Mouse (Mus musculus) liver, embryonic 13.5 days (tissue): ENCODE data around the gene Elovl5. TPM values are rescaled to one million over a fixed set of nuclear protein-coding genes. Genes with fewer than 3 reads are reported as not detected.

ENCODE experiments used
- ATAC-seq: fragments of 200-750 bp; cut with Nextera tagmentation; 2 replicates; pipeline ENCODE4 v1.8.0; 2017; ENCODE audit warnings: low read depth, mild to moderate bottlenecking, moderate number of reproducible peaks, moderate library complexity
- DNase-seq: peaks from one replicate; pipeline ENCODE4 v3.0.0; 2022
- H3K27ac ChIP-seq: fragments of 300-500 bp; sonication (generic); 2 replicates; pipeline ENCODE4 v1.5.1; 2015; ENCODE audit warnings: moderate library complexity, mild to moderate bottlenecking, inconsistent platforms
- H3K27me3 ChIP-seq: fragments of 300-500 bp; sonication (generic); 2 replicates; pipeline ENCODE4 v1.6.1; 2015; ENCODE audit warnings: mild to moderate bottlenecking, inconsistent platforms
- H3K36me3 ChIP-seq: fragments of 300-500 bp; sonication (generic); 2 replicates; pipeline ENCODE4 v1.6.1; 2015; ENCODE audit warnings: mild to moderate bottlenecking, inconsistent platforms
- H3K4me1 ChIP-seq: fragments of 300-500 bp; sonication (generic); replicated peaks from 2 replicates; pipeline ENCODE4 v1.6.1; 2015; ENCODE audit warnings: inconsistent platforms
- H3K4me2 ChIP-seq: fragments of 300-500 bp; sonication (generic); 2 replicates; pipeline ENCODE4 v1.6.1; 2015; ENCODE audit warnings: inconsistent platforms, mild to moderate bottlenecking, moderate library complexity
- H3K4me3 ChIP-seq: fragments of 300-500 bp; sonication (generic); replicated peaks from 2 replicates; pipeline ENCODE4 v1.5.1; 2015; ENCODE audit warnings: mild to moderate bottlenecking, inconsistent platforms
- H3K9ac ChIP-seq: fragments of 300-500 bp; sonication (generic); 2 replicates; pipeline ENCODE4 v1.6.1; 2015; ENCODE audit warnings: mild to moderate bottlenecking, inconsistent platforms
- H3K9me3 ChIP-seq: fragments of 300-500 bp; sonication (generic); replicated peaks from 2 replicates; pipeline ENCODE4 v1.6.1; 2016; ENCODE audit warnings: inconsistent platforms
- WGBS: fragments of 180-500 bp; shearing (Covaris S2); methylation state at CpG from one replicate; pipeline ENCODE4 v1.1.7; 2015; ENCODE audit not compliant: insufficient replicate concordance; 5-methylcytosine and 5-hydroxymethylcytosine counted together
- polyA plus RNA-seq: library from polyadenylated mRNA; unstranded; fragments of >200 nt; fragmentation: Nextera tagmentation; extraction: Ambion mirVana; gene quantifications from 2 replicates; pipeline ENCODE4 v1.2.1, GENCODE M21; 2015

Gene Elovl5
- polyA plus RNA-seq, 1 experiment from 2014 or later, result 21.2 TPM

DNA sequence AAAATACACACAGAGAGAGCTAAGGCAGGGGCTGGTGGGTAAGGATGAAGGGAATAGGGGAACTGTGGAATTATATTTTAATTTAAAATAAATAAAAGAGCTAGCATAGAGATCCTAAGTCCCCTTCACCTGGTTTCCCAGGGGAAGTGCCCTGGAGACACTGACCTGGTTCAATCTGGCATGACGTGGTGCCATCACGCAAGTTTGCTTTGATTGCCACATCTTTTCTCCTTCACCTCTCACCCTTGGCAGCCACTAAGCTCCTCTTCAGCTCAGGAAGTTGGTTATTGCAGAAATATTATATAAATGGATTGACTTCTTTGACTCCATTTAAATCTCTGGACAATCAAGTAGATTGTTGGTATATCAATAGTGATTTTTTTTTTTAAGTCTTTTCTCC is 26.2 kb downstream of the Elovl5 start:
- ATAC-seq (no peak), DNase-seq (no peak)
- Histone ChIP-seq H3K36me3 (peaks cover 4% of the 10 kb centered on the region; the same call in 1 of the 2 replicates), H3K27me3 (no peaks in the 10 kb centered on the region), H3K4me2 (no peak overlapping the region), H3K9me3 (no peaks in the 10 kb centered on the region), H3K9ac (no peak overlapping the region), H3K27ac (no peak overlapping the region), H3K4me3 (no peak overlapping the region), H3K4me1 (peaks cover 37% of the 10 kb centered on the region)
- WGBS, result 69% methylated on average over 2 of the region's 2 CpGs

GRCm38 (mm10) chr9:77944195-77944594 is 27.0 kb downstream of the Elovl5 start:
- no peak overlapping the region for H3K4me3 ChIP-seq
- H3K36me3 ChIP-seq, result peaks cover 4% of the 10 kb centered on the region; the same call in 1 of the 2 replicates
- 71% methylated on average over 3 of the region's 3 CpGs for WGBS
- no peaks in the 10 kb centered on the region for H3K9me3 ChIP-seq
- H3K27ac ChIP-seq, result no peak overlapping the region
- ATAC-seq, result no peak
- peaks cover 36% of the 10 kb centered on the region for H3K4me1 ChIP-seq
- no peaks in the 10 kb centered on the region for H3K27me3 ChIP-seq
- DNase-seq, result no peak
- H3K9ac ChIP-seq, result no peak overlapping the region
- H3K4me2 ChIP-seq, result no peak overlapping the region

DNA sequence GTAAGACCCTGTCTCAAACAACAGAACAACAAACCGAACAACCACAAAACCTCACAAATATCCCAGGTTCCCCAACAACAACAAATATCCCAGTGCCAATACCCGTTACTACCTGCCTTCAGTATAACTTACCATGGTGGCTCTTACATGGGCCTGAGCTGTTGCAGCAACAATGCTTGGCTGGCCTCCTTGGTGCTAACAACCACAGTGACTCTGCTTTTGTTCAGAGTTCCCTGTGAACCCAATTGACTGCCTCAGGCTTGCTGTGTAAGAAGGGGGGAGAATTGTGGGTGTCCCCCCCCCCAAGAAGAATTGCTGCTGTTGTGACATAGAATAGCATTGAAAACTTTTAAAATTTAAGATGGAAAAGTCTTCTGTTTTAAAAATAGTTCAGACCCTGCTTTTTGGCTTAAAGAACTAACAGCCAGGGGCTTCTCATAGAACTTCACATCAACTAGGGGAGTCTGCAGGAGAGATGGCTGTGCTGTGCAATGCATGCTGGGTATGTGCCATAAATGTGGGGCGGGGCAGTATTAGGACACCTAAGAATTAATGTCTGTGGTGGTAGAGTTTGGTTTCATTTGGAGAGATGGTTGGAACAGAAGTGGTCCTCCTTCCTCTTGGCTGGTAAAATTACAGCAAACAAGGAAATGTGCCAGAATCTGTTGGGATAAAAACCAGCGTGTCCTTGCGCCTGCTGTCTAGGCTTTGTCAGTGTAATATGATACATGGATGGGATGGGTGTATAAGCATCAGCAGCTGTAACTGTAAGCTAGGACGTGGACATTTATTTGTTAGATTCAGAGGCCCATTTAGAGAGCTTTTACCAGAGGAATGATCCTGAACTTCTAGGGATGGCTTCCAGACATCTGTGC is 28.9 kb downstream of the Elovl5 start:
- H3K36me3 ChIP-seq, result peaks cover 4% of the 10 kb centered on the region; the same call in 1 of the 2 replicates
- no peaks in the 10 kb centered on the region for H3K9me3 ChIP-seq
- H3K4me3 ChIP-seq, result no peak overlapping the region
- no peak for DNase-seq
- H3K9ac ChIP-seq, result no peak overlapping the region
- H3K27me3 ChIP-seq, result no peaks in the 10 kb centered on the region
- whole genome bisulfite sequencing, result 75% methylated on average over 6 of the region's 6 CpGs
- no peak for ATAC-seq
- peaks cover 37% of the 10 kb centered on the region for H3K4me1 ChIP-seq
- H3K27ac ChIP-seq, result no peak overlapping the region
- no peak overlapping the region for H3K4me2 ChIP-seq

GRCm38 (mm10) chr9:77948214-77948613 is 31.1 kb downstream of the Elovl5 start:
- no peak for ATAC-seq

DNA sequence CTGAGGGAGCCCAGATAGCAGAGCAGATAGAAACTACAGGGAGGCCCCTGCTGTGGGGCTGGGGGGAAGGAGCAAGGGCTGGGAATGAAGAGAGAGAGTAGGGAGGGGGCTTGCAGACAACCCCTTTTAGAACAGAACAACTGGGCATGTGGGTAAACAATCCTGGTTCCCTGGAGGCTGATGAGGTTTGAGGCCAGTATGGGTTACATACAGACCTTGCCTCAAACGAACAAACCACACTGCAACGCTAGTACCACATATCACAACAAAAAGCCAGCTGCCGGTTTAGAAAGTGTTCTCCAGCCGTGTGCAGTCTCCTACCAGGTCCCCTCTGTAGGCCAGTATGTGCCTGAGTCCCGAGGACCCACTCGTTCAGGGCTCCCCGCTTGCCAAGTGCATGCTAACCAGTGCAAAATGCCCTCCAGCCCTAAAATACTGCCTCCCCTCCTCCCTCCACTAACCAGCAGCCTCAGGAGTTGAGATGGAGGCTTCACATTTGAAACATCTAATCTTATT is 32.6 kb downstream of the Elovl5 start:
- Histone ChIP-seq H3K4me1 (peaks cover 46% of the 10 kb centered on the region), H3K4me3 (no peak overlapping the region), H3K9me3 (no peaks in the 10 kb centered on the region), H3K27me3 (no peaks in the 10 kb centered on the region), H3K9ac (no peak overlapping the region), H3K4me2 (no peak overlapping the region), H3K36me3 (peaks cover 4% of the 10 kb centered on the region; the same call in 1 of the 2 replicates), H3K27ac (no peak overlapping the region)
- DNase-seq (no peak), ATAC-seq (no peak)
- WGBS, result 61% methylated on average over 7 of the region's 7 CpGs

More at GRCm38 (mm10) chr9:77948214-77948613, 31.1 kb downstream of the Elovl5 start:
- H3K27me3 ChIP-seq, result no peaks in the 10 kb centered on the region
- peaks cover 4% of the 10 kb centered on the region; the same call in 1 of the 2 replicates for H3K36me3 ChIP-seq
- H3K27ac ChIP-seq, result no peak overlapping the region
- no peaks in the 10 kb centered on the region for H3K9me3 ChIP-seq
- no peak overlapping the region for H3K9ac ChIP-seq
- peaks cover 37% of the 10 kb centered on the region for H3K4me1 ChIP-seq
- no peak overlapping the region for H3K4me3 ChIP-seq
- H3K4me2 ChIP-seq, result no peak overlapping the region
- WGBS, result 83% methylated on average over 2 of the region's 2 CpGs
- DNase-seq, result no peak

DNA sequence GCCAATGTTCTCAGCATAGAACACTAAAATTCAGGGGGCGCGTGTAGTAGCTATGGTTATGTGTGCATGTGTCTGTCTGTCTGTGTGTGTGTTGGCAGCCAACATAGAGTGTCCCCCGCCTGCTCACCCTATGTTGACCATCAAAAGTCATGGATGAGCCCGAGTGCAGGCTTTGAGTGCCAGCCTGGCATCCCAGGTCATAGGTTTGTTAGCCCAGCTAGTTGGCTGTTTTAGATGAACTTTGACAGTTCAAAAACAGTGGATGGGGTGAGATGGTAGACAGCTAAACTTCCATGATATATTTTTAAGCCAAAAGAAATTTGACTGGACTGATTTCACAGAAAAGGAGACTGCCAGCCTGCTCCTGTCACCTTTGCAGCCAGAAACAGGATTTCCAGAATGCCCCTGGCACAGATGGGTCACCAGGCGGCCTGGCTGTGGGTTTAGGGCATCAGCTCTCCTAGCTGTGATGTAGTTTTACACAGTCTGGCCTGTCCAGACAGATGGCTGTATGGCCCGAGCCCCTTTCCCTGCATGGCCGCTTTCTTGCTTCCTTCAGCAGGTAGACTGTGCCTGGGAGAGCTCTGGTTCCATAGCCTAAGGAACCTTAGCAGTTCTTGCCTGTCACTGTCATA is 33.8 kb downstream of the Elovl5 start:
- no peaks in the 10 kb centered on the region for H3K27me3 ChIP-seq
- H3K27ac ChIP-seq, result no peak overlapping the region
- peaks cover 4% of the 10 kb centered on the region; the same call in 1 of the 2 replicates for H3K36me3 ChIP-seq
- no peak overlapping the region for H3K4me3 ChIP-seq
- no peaks in the 10 kb centered on the region for H3K9me3 ChIP-seq
- DNase-seq (no peak), ATAC-seq (no peak)
- WGBS, result 75% methylated on average over 7 of the region's 7 CpGs
- no peak overlapping the region for H3K9ac ChIP-seq
- peaks cover 57% of the 10 kb centered on the region for H3K4me1 ChIP-seq
- no peak overlapping the region for H3K4me2 ChIP-seq

- Histone ChIP-seq H3K27me3 (no peaks in the 10 kb centered on the region), H3K4me3 (no peak overlapping the region), H3K9me3 (no peaks in the 10 kb centered on the region), H3K36me3 (peaks cover 4% of the 10 kb centered on the region; the same call in 1 of the 2 replicates), H3K9ac (no peak overlapping the region), H3K27ac (no peak overlapping the region), H3K4me1 (peaks cover 53% of the 10 kb centered on the region), H3K4me2 (no peak overlapping the region)
- 76% methylated on average over 7 of the region's 7 CpGs for WGBS
- no peak for DNase-seq
- no peak for ATAC-seq
Measured at GRCm38 (mm10) chr9:77951971-77952370, 34.8 kb downstream of the Elovl5 start.

DNA sequence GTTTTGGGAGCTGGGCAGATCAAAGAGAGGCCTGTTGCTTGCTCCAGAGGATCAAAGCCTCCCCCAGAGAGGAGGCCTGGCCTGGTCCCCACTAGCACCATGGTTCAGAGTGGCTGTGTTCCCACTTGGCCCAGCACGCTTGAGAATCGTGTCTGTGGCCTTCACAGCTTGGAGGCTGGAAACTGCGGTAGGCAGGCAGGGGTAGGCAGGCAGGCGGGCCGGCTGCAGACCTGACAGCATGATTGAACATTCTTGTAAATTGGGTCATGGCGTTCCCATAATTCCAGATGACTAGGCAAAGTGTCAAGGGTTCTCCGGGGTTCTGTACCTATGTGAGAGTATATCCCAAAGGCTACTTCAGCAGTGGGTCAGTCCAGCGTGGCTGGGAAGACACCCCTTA is 35.9 kb downstream of the Elovl5 start:
- Histone ChIP-seq H3K9ac (no peak overlapping the region), H3K4me1 (peaks cover 45% of the 10 kb centered on the region), H3K36me3 (no peaks in the 10 kb centered on the region), H3K27ac (no peak overlapping the region), H3K9me3 (no peaks in the 10 kb centered on the region), H3K27me3 (no peaks in the 10 kb centered on the region), H3K4me2 (no peak overlapping the region), H3K4me3 (no peak overlapping the region)
- no peak for DNase-seq
- ATAC-seq, result no peak
- whole genome bisulfite sequencing, result 74% methylated on average over 8 of the region's 8 CpGs

- WGBS, result 64% methylated on average over 7 of the region's 7 CpGs
Measured at GRCm38 (mm10) chr9:77954496-77954895, 37.3 kb downstream of the Elovl5 start.

DNA sequence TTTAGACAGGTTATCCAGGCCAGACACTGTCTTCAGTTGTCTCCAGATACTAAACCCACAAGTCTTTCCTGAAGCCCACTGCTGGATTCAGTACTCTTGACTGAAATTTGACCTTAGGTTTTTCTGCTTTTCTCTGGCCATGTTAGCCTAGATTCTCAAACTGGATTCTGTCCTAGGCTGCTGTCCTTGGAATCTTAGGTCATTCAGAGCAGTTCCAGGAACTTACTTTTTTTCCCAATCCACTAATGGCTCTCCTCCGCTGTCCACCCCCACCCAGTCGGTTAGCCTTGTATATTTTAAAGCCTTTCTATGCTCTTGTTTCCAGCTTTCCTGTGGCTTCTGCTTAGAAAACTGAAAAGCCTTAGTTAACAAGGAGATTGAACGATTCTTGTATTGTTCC is 37.8 kb downstream of the Elovl5 start:
- H3K4me3 ChIP-seq, result no peak overlapping the region
- WGBS, result 69% methylated on average over 3 of the region's 3 CpGs
- no peak for ATAC-seq
- no peaks in the 10 kb centered on the region for H3K9me3 ChIP-seq
- H3K4me1 ChIP-seq, result peaks cover 33% of the 10 kb centered on the region
- H3K9ac ChIP-seq, result no peak overlapping the region
- no peak overlapping the region for H3K27ac ChIP-seq
- H3K36me3 ChIP-seq, result 0 out of 2 replicates have a peak, but pooled peaks cover 3% of the 10 kb centered on the region
- H3K27me3 ChIP-seq, result no peaks in the 10 kb centered on the region
- no peak overlapping the region for H3K4me2 ChIP-seq
- no peak for DNase-seq

More at GRCm38 (mm10) chr9:77954496-77954895, 37.3 kb downstream of the Elovl5 start:
- ATAC-seq, result no peak
- Histone ChIP-seq H3K9ac (no peak overlapping the region), H3K27ac (no peak overlapping the region), H3K27me3 (no peaks in the 10 kb centered on the region), H3K9me3 (no peaks in the 10 kb centered on the region), H3K4me1 (peaks cover 38% of the 10 kb centered on the region), H3K4me3 (no peak overlapping the region), H3K4me2 (no peak overlapping the region), H3K36me3 (no peaks in the 10 kb centered on the region)
- no peak for DNase-seq

DNA sequence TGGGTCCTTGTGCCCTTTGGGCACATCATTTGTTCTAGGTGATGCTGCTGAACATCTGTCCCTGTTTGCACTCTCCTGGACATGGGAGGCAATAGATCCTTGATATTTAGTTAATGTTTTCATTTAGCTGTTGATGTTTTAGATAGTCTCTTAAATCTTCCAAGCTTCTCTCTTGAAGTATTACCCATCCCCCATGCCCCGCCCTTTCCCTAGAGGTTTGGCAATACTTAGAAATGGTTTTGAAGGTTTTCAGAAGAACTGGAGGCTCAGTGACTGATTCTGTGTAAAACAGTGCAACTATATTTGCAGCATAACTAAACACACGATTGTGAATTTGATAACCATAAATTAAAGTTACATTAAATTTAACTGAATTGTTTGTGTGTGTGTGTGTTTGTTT is 38.3 kb downstream of the Elovl5 start:
- 0 out of 2 replicates have a peak, but pooled peaks cover 3% of the 10 kb centered on the region for H3K36me3 ChIP-seq
- H3K4me2 ChIP-seq, result no peak overlapping the region
- H3K27ac ChIP-seq, result no peak overlapping the region
- peaks cover 33% of the 10 kb centered on the region for H3K4me1 ChIP-seq
- 40% methylated on average over 2 of the region's 2 CpGs for WGBS
- no peaks in the 10 kb centered on the region for H3K27me3 ChIP-seq
- no peak for ATAC-seq
- DNase-seq, result no peak
- no peak overlapping the region for H3K9ac ChIP-seq
- H3K9me3 ChIP-seq, result no peaks in the 10 kb centered on the region
- no peak overlapping the region for H3K4me3 ChIP-seq
